In genomic region chr1:55960291-55960690, GRCm38 (mm10) we compare ENCODE assay signal across 9 mouse cellular contexts.
DNase-seq lines count a peak whose midpoint lies in the region; ATAC-seq and TF ChIP-seq lines count a peak whose summit lies in the region.
"Had no signal": no experiment of that assay in that cellular context is flagged by ENCODE, and none has a peak within 500 bp of the region (broad histone marks: within the 10 kb centered on the region; RNA-seq: fewer than 3 reads in every experiment).

No protein-coding gene starts in this region.

- H3K27me3 ChIP-seq in Patski: peaks cover 68% of the 10 kb centered on the region
- no peaks in the 10 kb centered on the region for H3K27me3 ChIP-seq in lung, postnatal 0 days (replicated peaks; ENCODE audit: insufficient read depth, low read length)
- H3K27me3 ChIP-seq: heart, embryonic 15.5 days had no signal

- no peaks in the 10 kb centered on the region for H3K9me3 ChIP-seq in lung, postnatal 0 days (ENCODE audit: low read length)
- H3K9me3 ChIP-seq: heart, embryonic 15.5 days had no signal

- no peak overlapping the region for H3K4me3 ChIP-seq in lung, postnatal 0 days (ENCODE audit: low read depth, low read length)
- H3K4me3 ChIP-seq: heart, embryonic 15.5 days had no signal

- H3K9ac ChIP-seq in lung, postnatal 0 days (replicated peaks; ENCODE audit: low read depth): no peak overlapping the region
- H3K9ac ChIP-seq: heart, embryonic 15.5 days had no signal

- DNase-seq in B cell, adult 2 months: peak; percentile 55 to 57
- DNase-seq in Patski (ENCODE audit: low read depth, low spot score): no peak
- peak; percentile 18 for DNase-seq in cerebellum, adult 9-11 months
- DNase-seq in frontal cortex, postnatal 25 days (ENCODE audit: low spot score in 2 of 2): peak; percentile 67 to 83
- DNase-seq in layer of hippocampus, adult 18-20 months (ENCODE audit: low spot score in 2 of 2): peak; percentile 69 to 85
- peak; percentile 68 for DNase-seq in lung, postnatal 0 days (ENCODE audit: low spot score)
- DNase-seq in right cerebral cortex, adult 18-20 months: peak; percentile 85

- H3K4me1 ChIP-seq in lung, postnatal 0 days (ENCODE audit: insufficient read depth, low read depth, low read length): no peaks in the 10 kb centered on the region
- H3K4me1 ChIP-seq: heart, embryonic 15.5 days had no signal

- TF ChIP-seq CTCF in Patski (IDR thresholded peaks at IDR 0.05): peak; percentile 87
- peak; percentile 85 for TF ChIP-seq CTCF in lung, postnatal 0 days (IDR thresholded peaks at IDR 0.05)

- POLR2A ChIA-PET in Patski (lab: Charles Lee): interaction anchor here (0.9 kb wide), 1 partner anchor 981 kb away, joined by 3 read pairs; no protein-coding TSS in a partner anchor

- in situ Hi-C loops in Patski (cut with MboI; ENCODE audit: low pct_unique_long_range_greater_than_20kb): no loop called here

- ATAC-seq in Patski: peak; percentile 60
- no peak for ATAC-seq in lung, postnatal 0 days
- ATAC-seq in erythroblast, adult 5-6 weeks (replicated peaks; ENCODE audit: low FRiP score, poor library complexity, severe bottlenecking): no peak

- H3K27ac ChIP-seq in lung, postnatal 0 days (ENCODE audit: low read length): no peak overlapping the region
- H3K27ac ChIP-seq: heart, embryonic 15.5 days had no signal

- H3K4me2 ChIP-seq in lung, postnatal 0 days (replicated peaks; ENCODE audit: low read depth, low read length): no peak overlapping the region
- H3K4me2 ChIP-seq: heart, embryonic 15.5 days had no signal

- CTCF ChIA-PET in Patski (lab: Charles Lee): interaction anchor here (0.6 to 1.7 kb wide), 3 partner anchors 13 to 24 kb away, joined by 3 to 6 read pairs (median 3); no protein-coding TSS in a partner anchor

- no peak for TF ChIP-seq EP300 in lung, postnatal 0 days (IDR thresholded peaks at IDR 0.05)

- 11% methylated on average over 6 of the region's 6 CpGs for WGBS in lung, postnatal 0 days

- no peaks in the 10 kb centered on the region for H3K36me3 ChIP-seq in lung, postnatal 0 days (ENCODE audit: insufficient read depth, low read length)
- H3K36me3 ChIP-seq: heart, embryonic 15.5 days had no signal
